Mouse (Mus musculus) kidney, adult 11 months (tissue): ENCODE data around the gene Hist2h3b.
"Not testable (repeated sequence)": the region's sequence is repeated elsewhere in the genome, so short reads cannot be mapped to it uniquely, and the experiment has no call there.

Experiments used
- DNase-seq: peaks from one replicate; pipeline ENCODE4 v3.0.0; 2022

The Hist2h3b gene

GRCm38 (mm10) chr3:96239949-96240798, 28.3 kb upstream of the Hist2h3b start, which contains the start of gene Hist2h2aa2:
TSS of gene Hist2h2aa2 (minus strand) at chr3:96240276.
- DNase-seq, result peak; percentile 95

- DNase-seq, result no peak
Observed at GRCm38 (mm10) chr3:96240799-96241197, 27.7 kb upstream of the Hist2h3b start.

- peak; percentile 31 for DNase-seq
Observed at GRCm38 (mm10) chr3:96243921-96244572, 24.4 kb upstream of the Hist2h3b start.

- peak; percentile 91 for DNase-seq
Observed at GRCm38 (mm10) chr3:96245003-96245886, 23.2 kb upstream of the Hist2h3b start, which contains the start of gene Hist2h2aa1. TSS of gene Hist2h2aa1 (plus strand) at chr3:96245497.

GRCm38 (mm10) chr3:96246018-96246417, 22.4 kb upstream of the Hist2h3b start:
- not testable (repeated sequence) for DNase-seq

GRCm38 (mm10) chr3:96246427-96246856, 22.0 kb upstream of the Hist2h3b start, which contains the start of gene Hist2h3c1:
TSS of gene Hist2h3c1 (plus strand) at chr3:96246685.
- DNase-seq, result not testable (repeated sequence)

- DNase-seq, result no peak
Observed at GRCm38 (mm10) chr3:96247356-96248140, 20.9 kb upstream of the Hist2h3b start.

- DNase-seq, result no peak
Observed at GRCm38 (mm10) chr3:96248141-96249033, 20.1 kb upstream of the Hist2h3b start.

GRCm38 (mm10) chr3:96249034-96249345, 19.5 kb upstream of the Hist2h3b start:
- DNase-seq, result no peak

- no peak for DNase-seq
Observed at GRCm38 (mm10) chr3:96250890-96251289, 17.6 kb upstream of the Hist2h3b start.

GRCm38 (mm10) chr3:96251787-96252186, 16.7 kb upstream of the Hist2h3b start:
- no peak for DNase-seq

- no peak for DNase-seq
Observed at GRCm38 (mm10) chr3:96254683-96255355, 13.6 kb upstream of the Hist2h3b start.

- DNase-seq, result no peak
Observed at GRCm38 (mm10) chr3:96255926-96256593, 12.4 kb upstream of the Hist2h3b start.

- no peak for DNase-seq
Observed at GRCm38 (mm10) chr3:96257190-96257589, 11.3 kb upstream of the Hist2h3b start.

- DNase-seq, result no peak
Observed at GRCm38 (mm10) chr3:96260220-96260619, 8.2 kb upstream of the Hist2h3b start.

- no peak for DNase-seq
Observed at GRCm38 (mm10) chr3:96261623-96262022, 6.8 kb upstream of the Hist2h3b start.

- DNase-seq, result peak; percentile 82
Observed at GRCm38 (mm10) chr3:96262216-96262875, 6.1 kb upstream of the Hist2h3b start.

- DNase-seq, result peak; percentile 97
Observed at GRCm38 (mm10) chr3:96262979-96263550, 5.4 kb upstream of the Hist2h3b start, which contains the start of gene Hist2h4. TSS of gene Hist2h4 (minus strand) at chr3:96263311.
